7 mouse cellular contexts compared by ENCODE assay signal in genomic region chr1:162664826-162665475, GRCm38 (mm10). TPM values are rescaled to one million over a fixed set of nuclear protein-coding genes. Genes with fewer than 3 reads are reported as not detected.
DNase-seq lines count a peak whose midpoint lies in the region; TF ChIP-seq lines count a peak whose summit lies in the region.

No protein-coding gene starts in this region.

- peaks cover 11% of the 10 kb centered on the region for H3K36me3 ChIP-seq in megakaryocyte, embryonic 14.5 days (replicated peaks; ENCODE audit: low read length)

- DNase-seq in adipocyte (ENCODE audit: low spot score) = peak; percentile 89
- DNase-seq in gastrocnemius, adult 8-10 months (ENCODE audit: low spot score in 2 of 2) = peak; percentile 31 to 40
- peak; percentile 81 for DNase-seq in induced T-regulatory cell, adult 2 months (ENCODE audit: low read depth)
- peak; percentile 28 to 36 for DNase-seq in left cerebral cortex, adult 8-10 months (ENCODE audit: low spot score in 2 of 2)
- peak; percentile 73 for DNase-seq in right cerebral cortex, postnatal 14 days

- no peaks in the 10 kb centered on the region for H3K9me3 ChIP-seq in megakaryocyte, embryonic 14.5 days

- H3K4me3 ChIP-seq in cortical plate, adult 2 months (ENCODE audit: insufficient read depth, low read length) = no peak overlapping the region
- peak overlapping the region; percentile 91 for H3K4me3 ChIP-seq in megakaryocyte, embryonic 14.5 days (replicated peaks)

- H3K4me1 ChIP-seq in cortical plate, adult 2 months (ENCODE audit: control insufficient read depth, insufficient read depth, low read length) = no peaks in the 10 kb centered on the region
- H3K4me1 ChIP-seq in megakaryocyte, embryonic 14.5 days = peaks cover 24% of the 10 kb centered on the region

- TF ChIP-seq POLR2A in cortical plate, adult 2 months (IDR thresholded peaks at IDR 0.05; ENCODE audit: extremely low read depth, insufficient read depth, low read length) = no peak

- H3K27ac ChIP-seq in cortical plate, adult 2 months (ENCODE audit: insufficient read depth, low read length) = no peak overlapping the region

- peak; percentile 94 for TF ChIP-seq CTCF in cortical plate, adult 2 months (IDR thresholded peaks at IDR 0.05; ENCODE audit: extremely low read depth, insufficient read depth, low read length)

- peaks cover 2% of the 10 kb centered on the region for H3K27me3 ChIP-seq in megakaryocyte, embryonic 14.5 days (replicated peaks)

RNA-seq across cellular contexts. Expression of gene Myocos, which starts 6.9 kb away (rescaled TPM):
- not detected in 2 replicates for polyA plus RNA-seq in cortical plate, adult 2 months (2012; rRNA removed)
- not detected for total RNA-seq in gastrocnemius, adult 8-10 months (2022)
- not detected for total RNA-seq in left cerebral cortex, adult 8-10 months (2022)
- not detected in 2 replicates for polyA plus RNA-seq in megakaryocyte, embryonic 14.5 days (2012; ENCODE audit: insufficient read depth, low replicate concordance)

RNA-seq across cellular contexts. Expression of gene Myoc, which starts 26.0 kb away (rescaled TPM):
- 21.2 and 22.2 TPM in 2 replicates for polyA plus RNA-seq in cortical plate, adult 2 months (2012; rRNA removed)
- 10 to 100 TPM; 25.2 to 56.7 (median 37.8) TPM for total RNA-seq in gastrocnemius, adult 8-10 months (2022)
- 1 to 10 TPM; 3.6 to 7.6 (median 5.2) TPM for total RNA-seq in left cerebral cortex, adult 8-10 months (2022)
- not detected in 2 replicates for polyA plus RNA-seq in megakaryocyte, embryonic 14.5 days (2012; ENCODE audit: insufficient read depth, low replicate concordance)

Comparison
In these comparisons a context has a peak if more than half of its experiments do, and no peak if none do; other contexts are left out.
1. DNase-seq: peak in every context shown above with its lines; median percentile 89 in adipocyte; 81 in induced T-regulatory cell, adult 2 months; 73 in right cerebral cortex, postnatal 14 days; 36 in gastrocnemius, adult 8-10 months; 32 in left cerebral cortex, adult 8-10 months.